Mouse (Mus musculus): Measurements from ENCODE around the gene Atg9a.

Atg9a gene

DNA sequence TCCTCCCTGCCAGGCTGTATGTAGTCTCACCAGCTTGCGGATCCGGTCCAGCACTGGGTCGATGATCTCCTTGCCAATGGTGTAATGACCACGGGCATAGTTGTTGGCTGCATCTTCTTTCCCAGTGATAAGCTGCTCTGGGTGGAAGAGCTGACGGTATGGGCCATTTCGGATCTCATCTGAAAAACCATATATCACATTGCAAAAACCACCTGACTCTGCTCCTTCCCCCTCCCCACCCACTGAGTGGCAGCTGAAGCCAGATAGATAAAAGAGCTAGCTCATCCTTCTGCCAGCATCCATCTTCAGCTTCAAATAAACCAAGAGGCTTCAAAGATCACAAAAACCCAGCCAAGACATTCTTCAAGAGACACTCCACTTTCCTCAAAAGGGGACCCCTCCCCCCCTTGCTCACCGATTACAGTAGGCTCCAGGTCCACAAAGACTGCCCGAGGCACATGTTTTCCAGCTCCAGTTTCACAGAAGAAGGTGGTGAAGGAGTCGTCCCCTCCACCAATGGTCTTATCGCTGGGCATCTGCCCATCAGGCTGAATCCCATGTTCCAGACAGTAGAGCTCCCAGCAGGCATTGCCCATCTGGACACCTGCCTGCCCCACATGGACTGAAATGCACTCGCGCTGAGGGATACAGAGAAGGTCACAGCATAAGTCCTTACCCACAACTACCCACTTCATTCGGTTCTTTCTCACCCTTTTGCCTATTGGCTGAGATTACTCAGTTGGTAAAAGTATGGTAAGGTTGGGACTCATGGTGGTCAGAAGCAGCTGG is 25.0 kb upstream of the Atg9a start:
- intact Hi-C loops (cut with DNase I), result no loop called here

DNA sequence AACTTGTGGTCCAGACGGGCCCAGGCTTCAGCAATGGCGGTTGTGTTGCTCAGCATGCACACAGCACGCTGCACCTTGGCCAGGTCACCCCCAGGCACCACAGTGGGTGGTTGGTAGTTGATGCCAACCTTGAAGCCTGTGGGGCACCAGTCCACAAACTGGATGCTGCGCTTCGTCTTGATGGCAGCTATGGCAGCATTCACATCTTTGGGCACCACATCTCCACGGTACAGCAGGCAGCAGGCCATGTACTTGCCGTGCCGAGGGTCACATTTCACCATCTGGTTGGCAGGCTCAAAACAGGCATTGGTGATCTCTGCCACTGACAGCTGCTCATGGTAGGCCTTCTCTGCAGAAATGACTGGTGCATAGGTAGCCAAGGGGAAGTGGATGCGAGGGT is 23.8 kb upstream of the Atg9a start:
- intact Hi-C loops (cut with DNase I), result no loop called here

DNA sequence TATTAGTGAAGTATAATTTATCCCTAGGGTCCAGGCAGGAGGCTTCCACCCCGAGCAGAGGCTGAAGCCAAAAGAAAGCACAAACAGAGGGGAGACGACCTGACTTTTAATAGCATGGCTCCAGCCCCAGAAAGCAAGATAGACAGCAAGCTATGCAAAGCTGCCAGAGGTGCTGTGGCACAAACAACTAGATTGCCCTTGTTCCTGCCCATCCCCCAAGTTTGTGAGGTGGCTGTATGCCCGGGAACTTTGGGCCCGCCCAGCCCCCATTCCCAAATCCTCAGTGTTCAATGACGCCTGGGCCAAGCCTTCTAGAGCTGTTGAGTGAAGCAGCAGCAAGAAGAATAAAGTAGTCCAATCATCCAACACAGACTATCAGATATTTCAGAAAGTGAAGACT is 22.9 kb upstream of the Atg9a start:
- intact Hi-C loops (cut with DNase I), result no loop called here

- intact Hi-C loops (cut with DNase I), result no loop called here
These were observed 22.4 kb upstream of the Atg9a start for GRCm38 (mm10) chr1:75214442-75214841.

DNA sequence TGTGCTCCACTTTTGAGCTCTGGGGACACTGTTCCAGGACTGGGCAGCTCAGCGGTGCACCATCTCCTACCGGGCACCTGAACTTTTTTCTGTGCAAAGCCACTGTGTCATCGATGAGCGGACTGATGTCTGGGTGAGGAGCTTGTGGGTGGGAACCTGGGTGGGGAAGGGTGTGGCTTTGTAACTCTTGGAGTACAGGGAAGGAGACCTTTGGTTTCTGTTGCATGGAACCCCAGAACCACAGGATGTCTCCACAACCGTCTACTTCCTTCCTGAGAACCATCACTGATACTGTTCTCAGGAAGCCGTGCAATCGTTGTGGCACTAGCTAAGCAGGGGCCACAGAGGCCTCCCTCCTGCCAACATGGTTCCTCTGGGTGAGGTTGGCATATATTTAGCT is 21.1 kb upstream of the Atg9a start:
- intact Hi-C loops (cut with DNase I), result no loop called here

- intact Hi-C loops (cut with DNase I), result no loop called here
These were observed 20.5 kb upstream of the Atg9a start for GRCm38 (mm10) chr1:75212542-75212941.

DNA sequence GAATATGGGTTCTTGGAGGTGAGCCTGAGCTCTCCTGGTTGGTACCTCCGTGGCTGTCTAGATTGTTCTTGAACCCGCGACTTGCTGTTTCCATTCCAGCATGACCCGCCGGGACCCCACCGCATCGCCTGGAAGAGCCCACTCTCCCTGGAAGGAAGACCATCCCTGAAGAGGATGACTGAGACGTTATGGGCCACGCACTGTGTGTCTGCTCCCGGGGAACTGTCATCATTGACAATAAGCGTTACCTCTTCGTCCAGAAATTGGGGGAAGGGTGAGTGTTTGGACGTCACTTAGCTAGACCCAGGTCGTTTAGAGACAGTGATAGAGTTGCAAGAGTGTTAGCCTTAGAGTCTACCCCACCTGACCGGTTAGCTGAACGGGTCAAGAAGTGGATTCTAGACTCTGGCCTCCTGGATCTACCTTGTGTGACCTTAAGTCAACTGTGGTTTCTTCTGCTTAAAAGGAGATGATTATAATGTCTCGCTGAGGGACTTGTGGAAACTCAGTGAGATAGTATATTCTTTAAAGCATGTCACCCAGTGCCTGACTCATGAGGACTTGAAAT is 19.2 kb upstream of the Atg9a start:
- intact Hi-C loops (cut with DNase I), result no loop called here

DNA sequence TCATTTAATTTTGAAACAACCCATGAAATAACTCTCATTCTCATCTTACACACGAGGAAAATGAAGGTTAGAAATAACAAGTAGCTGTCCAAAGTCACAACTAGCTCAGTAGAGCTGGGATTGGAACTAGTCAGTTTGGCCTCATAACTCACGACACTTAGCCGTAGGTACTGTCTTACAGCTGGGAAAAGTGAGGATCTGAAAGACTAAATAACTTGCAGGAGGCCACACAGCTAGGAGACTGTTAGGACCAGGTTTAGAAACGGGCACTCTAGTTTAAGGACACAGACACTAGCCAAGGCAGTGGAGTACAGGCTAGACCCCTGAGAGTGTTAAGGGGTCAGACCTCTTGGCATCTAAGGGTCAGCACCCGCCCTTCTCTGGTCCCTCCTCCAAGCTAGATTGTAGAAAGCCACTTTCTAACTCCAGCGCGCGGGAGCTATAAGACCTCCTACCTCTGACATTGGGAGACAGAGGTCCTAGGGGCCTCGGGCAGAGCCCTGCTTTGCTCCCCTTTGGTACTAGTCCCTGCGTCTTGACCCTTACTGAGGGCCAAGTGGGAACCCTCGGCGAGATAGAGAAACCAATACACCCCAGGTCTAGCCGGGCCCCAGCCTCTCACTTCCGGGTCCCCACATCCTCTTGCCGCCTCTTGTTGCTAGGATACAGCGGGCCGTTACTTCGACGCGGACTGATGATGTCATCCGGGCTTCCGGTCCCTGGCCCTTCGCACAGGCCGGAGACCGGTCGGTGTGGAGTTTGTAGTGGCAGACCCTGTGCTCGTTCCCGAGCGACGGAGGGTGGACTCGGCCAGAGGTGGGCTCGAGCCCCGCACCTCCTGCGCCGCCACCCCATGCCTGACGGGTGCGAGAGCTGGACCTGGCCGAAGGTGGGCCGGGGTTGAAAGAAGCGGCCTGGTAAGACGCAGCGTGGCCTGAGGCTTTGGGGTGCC is 18.4 kb upstream of the Atg9a start, which contains the start of the genes Glb1l and Stk16:
TSS of gene Glb1l (minus strand) at position 678 of the 952 bp plus-strand sequence.
TSS of gene Stk16 (plus strand) at position 703 of the 952 bp plus-strand sequence.
- intact Hi-C loops (cut with DNase I), result no loop called here

GRCm38 (mm10) chr1:75208967-75209678 is 17.1 kb upstream of the Atg9a start:
- intact Hi-C loops (cut with DNase I), result no loop called here

- intact Hi-C loops (cut with DNase I), result no loop called here
These were observed 9.2 kb upstream of the Atg9a start for GRCm38 (mm10) chr1:75201236-75201635.

DNA sequence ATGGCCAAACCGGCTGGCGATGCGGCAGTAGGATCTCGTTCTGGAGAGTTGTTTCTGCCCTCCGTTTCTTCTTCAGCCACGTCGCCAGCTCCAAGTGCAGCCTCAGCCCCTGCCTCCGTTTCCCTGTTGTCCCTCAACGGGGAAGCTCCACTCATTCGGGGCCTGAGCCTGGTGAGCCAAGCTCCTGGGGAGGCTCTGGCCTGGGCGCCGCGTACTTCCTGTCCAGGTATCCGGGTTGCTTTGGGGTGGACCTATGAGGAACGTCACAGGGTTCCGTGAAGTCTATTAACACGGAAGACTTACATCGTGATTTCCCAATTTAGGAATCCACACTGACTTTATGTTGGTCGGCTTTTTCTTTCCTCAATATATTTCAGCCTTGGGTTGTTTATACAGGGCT is 456 bp upstream of the Atg9a start:
- intact Hi-C loops (cut with DNase I), result no loop called here

DNA sequence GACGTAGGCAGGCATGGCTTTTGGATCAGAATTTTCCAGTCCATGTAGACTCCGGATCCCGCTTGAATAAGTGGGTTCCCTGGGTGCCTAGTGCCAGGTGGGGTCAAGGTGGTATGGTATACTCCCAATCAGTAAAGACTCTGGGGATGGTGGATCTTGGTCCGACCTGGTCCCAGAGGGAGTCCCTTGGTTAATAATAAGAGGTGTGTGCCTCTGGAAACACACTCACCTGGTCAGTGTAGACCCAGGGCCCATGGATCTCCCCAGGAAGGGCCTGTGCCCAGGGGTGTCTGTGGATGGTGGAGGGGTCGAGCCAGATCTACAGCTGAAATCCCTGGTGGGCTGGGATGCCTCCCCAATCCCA is 756 bp downstream of the Atg9a start:
- intact Hi-C loops (cut with DNase I), result no loop called here

DNA sequence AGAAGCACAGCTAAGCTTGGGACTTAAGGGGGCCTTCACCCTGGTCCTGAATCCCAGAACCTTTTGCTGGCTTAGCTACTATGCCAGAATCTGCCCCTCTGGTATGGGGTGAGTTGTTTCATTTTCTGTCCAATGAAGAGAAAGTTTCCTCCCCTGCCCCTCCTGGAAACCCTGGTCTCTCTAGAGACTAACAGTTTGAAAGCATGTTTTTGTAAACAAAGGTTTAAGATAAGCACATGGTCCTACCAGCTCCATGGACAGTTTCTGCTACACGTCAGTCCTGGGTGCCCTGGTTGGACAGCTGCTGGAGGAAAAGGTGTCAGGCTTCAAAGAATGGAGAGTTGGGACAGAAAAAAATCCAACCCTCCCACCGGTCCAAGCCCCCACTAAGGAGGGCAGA is 1.4 kb downstream of the Atg9a start:
- intact Hi-C loops (cut with DNase I), result no loop called here

DNA sequence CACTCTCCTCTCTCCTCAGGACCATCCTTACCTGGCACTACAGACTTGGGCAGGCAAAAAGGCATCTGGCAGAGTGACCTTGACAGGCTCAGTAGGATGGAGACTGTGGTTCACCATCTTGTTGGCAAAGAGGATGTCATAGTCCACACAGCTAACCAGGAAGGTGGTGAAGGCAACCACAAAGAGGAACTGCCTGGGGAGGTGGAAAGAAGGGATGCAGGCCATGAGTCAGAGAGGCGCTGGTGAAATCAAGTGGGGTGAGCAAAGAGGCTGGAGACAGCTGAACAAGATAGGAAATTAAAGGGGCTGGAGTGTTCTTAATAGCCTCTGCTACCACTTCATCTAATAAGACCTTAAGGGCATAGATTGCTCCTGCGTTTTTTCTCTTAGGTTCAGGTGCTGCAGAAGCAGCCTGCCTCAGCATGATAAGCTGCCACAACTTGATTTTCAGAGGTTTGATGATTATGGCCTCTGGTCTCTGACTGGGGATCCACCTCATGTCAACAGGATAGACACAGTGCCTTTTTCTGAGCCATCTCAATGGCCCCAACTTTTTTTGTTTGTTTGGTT is 4.0 kb downstream of the Atg9a start:
- intact Hi-C loops (cut with DNase I), result no loop called here

DNA sequence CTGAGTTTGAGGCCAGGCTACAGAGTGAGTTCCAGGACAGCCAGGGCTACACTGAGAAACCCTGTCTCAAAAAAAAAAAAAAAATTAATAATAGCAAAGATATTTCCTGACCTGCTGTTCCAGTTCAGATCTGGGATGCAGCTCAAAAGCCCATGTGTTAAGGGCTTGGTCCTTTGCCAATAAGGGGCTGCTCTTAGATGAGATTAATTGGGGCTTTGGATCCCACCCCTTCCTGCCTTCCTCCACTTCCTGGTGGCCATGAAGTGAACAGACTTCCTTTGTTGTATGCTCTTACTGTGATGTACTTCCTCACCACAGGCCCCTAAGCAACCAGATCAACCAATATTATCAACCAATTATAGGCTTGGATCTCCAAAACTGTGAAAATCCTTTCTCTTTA is 4.9 kb downstream of the Atg9a start:
- intact Hi-C loops (cut with DNase I), result no loop called here

DNA sequence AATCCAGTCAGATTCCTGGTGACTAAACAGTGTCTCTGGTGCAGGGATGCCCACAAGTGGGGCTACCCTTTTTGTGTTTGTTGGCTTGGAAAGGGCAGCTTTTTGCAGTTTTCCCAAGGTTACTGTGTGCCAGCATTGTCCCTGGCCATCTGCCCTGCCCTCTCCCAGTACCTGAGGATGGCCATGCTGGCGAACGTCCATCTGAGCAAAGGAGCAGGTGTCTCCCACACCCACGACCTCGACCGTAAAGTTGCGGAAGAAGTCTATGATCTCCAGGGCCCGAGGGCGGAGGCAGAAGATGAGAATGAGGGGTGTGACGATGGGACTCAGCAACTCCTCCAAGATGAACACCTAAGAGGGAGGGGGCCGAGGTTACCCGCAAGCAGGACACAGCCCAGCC is 6.5 kb downstream of the Atg9a start:
- intact Hi-C loops (cut with DNase I), result no loop called here

DNA sequence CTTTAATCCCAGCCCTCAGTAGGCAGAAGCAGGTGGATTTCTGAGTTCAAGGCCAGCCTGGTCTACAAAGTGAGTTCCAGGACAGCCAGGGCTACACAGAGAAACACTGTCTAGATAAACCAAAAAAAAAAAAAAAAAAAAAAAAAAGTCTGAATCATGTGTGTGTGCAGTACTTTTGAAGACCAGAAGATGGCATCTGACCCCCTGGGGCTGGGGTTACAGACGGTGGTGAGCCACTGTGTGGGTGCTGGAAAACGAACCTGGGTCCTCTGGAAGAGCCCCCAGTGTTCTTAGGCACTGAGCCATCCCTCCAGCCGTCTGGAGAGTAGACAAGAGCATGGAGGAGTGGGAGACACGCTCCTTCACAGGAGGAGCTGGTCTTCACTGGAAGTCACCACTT is 9.8 kb downstream of the Atg9a start:
- intact Hi-C loops (cut with DNase I), result no loop called here

DNA sequence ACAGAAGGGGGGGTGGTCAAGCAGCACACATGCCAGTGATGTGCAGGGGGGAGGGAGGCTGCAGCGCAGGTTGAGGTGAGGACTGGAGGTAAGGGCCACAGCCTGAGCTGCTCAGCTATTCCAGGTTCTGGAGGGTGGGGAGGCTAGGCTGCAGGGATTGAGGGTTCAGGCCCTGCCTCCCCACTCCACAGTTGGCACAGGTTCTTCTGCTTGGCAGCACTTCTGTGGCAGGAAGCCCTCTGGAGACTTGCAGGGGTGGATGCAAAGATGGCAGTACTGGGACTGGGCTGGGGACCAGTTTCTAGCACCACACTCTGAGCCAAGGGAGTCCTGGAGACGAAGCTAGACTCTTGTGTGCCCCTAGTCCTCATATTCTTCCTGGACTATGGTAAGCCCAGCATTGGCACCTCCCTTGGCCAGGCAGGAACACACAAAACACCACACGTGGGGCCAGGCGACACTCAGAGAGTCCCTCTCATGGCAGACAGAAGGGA is 10.6 kb downstream of the Atg9a start:
- intact Hi-C loops (cut with DNase I), result no loop called here

- intact Hi-C loops (cut with DNase I), result no loop called here
These were observed 11.3 kb downstream of the Atg9a start for GRCm38 (mm10) chr1:75180741-75181140.

DNA sequence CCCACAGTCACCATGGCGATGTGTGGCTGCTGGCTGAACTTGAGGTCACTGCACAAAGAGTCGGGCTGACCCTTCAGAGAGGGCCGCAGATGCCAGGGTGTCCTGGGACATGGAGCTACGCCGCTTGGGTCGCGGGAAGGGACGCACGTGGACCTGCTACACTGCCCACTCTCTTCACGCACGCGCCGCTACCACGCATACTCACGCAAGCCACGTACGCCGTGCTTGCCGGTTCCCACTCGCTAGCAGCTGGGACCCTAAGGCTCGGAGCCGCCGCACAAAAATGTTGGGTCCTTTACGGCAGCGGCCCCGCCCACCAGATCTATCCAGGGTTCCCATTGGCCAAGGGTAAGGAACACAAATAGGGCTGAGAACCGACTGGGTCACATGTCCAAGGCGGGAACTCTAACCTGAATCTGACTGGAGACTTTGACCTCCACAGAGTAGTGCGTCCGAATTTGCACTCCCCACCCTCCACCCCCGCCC is 11.8 kb downstream of the Atg9a start, which contains the start of gene Abcb6:
TSS of gene Abcb6 (minus strand) at position 288 of the 486 bp plus-strand sequence.
- intact Hi-C loops (cut with DNase I), result no loop called here

Measured in adrenal gland (tissue).